Mouse (Mus musculus): ENCODE data around the gene Glis3.

DNA sequence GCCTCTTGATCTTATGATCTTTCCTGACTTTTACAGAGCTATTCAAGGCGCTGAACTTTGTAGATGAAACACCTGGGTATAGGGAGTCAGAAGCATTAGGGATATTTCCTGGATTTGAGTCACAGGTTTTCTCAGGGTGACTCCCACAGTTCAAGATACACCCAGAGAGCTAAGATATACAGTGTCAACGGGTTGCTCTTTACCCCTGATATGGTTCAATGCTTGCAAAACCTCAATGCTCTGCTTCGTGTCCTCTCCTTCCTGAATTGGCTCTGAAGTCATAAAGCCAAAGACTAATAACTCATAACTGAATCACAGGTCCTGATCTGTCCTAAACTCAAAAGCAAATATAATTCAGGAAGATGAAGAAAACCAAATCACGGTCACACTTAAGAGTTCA is 319.0 kb downstream of the Glis3 start:
- TF ChIP-seq CTCF (IDR thresholded peaks at IDR 0.05) (no peak), EP300 (IDR thresholded peaks at IDR 0.05) (no peak)
